Mouse (Mus musculus) frontal cortex, postnatal 10 days (tissue): ENCODE measurements around the gene Col25a1.
A peak's percentile ranks its signal among the peaks of the same experiment; 100 is the strongest.

ENCODE experiments used
- DNase-seq, 2 experiments: peaks; one replicate each; pipeline ENCODE4 v3.0.0; 2022; ENCODE audit warnings: low spot score in 2 of 2, mixed read lengths in 1 of 2

Gene Col25a1

DNA sequence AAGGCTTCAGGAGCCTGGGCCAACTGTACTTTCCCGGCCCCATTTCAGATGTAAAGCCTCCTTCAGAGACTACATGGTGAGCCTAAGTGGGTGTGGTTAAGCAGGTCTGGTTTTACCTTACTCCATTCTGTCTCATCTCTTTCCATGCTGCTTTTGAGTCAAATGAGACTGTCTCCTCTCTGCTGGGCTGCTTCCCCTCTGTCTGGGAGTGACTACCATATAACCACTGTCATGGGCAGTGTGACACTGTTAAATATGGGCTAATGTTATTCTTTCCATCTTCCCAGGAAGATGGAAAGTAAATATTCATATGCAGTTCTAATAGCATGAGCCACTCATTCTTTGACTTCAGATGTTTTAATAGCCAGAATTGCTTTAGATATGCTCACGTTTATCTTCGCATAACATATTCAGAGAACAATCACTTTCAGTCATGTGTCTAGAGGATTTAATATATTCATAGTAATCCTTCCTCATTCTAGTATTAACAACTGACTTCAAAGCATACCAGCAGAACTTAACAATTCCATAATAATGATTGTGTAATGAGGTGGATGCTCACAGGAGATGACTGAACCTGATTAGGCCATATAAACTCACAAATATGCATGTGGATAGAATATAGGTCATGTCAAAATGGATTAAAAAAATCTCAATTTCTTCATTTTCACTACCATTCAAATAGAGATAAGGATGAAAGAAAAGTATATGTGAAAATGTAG is 243.5 kb downstream of the Col25a1 start:
- DNase-seq, result no peak

DNA sequence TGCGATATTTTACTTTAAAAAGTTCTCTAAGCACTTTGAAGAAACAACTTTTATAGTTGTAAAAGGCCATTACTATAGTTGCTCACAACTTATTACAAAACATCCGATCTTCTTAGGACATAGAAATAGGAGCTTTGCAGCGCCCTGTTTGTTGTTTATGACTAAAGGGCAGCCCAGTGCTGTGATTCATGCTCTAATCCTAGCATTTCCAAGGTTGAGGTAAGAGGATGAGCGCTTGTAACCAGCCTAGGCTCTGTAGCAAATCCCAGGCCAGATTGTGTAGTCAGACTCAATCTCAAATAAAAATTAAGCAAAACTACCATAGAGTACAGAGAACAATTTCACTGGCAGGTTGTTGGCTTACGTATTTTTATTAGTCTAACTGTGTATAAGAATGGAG is 246.5 kb downstream of the Col25a1 start:
- no peak for DNase-seq

- no peak for DNase-seq
Observed at GRCm38 (mm10) chr3:130378626-130379025, 247.3 kb downstream of the Col25a1 start.

- DNase-seq, result no peak
Observed at GRCm38 (mm10) chr3:130380299-130380845, 249.1 kb downstream of the Col25a1 start.

DNA sequence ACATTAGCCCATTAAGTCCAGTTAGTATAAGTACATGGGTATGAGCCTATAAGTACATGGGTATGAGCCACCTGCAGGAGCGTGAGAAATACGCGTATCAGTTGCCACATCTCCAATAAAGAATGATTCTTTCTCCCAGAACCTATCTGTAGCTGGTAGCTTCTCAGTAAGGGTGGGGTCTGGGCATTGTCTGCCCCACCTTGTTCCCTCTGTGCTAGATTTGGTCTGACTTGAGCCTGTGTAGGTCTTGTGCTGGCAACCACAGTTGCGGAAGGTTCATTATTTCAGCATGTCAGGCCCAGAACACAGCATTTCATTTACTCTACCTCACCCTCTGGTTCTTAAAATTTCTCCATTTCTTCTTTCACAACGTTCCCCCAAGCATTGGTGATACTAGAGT is 250.4 kb downstream of the Col25a1 start:
- no peak for DNase-seq

DNA sequence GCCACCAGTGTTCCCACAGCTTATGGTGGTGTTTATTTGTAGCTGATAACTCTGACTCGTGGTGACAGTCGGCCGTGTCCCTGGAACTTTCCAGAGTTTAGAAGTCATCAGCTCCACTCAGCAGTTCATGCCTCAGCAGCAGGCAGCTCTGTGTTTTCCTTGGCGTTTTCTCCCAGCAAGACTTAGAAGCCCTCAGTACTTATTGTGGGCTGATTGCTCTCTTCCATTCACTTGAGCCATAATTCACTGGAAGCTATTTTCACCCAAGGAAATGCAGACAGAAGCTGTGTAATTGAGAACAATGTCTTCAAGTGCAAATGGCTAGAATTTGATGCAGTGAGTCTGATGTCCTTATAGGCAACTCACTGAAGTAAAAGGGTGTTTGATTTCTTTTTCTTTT is 254.6 kb downstream of the Col25a1 start:
- DNase-seq, result no peak

GRCm38 (mm10) chr3:130387156-130387555 is 255.9 kb downstream of the Col25a1 start:
- no peak for DNase-seq

- DNase-seq, result no peak
Observed at GRCm38 (mm10) chr3:130389261-130389975, 258.1 kb downstream of the Col25a1 start.

DNA sequence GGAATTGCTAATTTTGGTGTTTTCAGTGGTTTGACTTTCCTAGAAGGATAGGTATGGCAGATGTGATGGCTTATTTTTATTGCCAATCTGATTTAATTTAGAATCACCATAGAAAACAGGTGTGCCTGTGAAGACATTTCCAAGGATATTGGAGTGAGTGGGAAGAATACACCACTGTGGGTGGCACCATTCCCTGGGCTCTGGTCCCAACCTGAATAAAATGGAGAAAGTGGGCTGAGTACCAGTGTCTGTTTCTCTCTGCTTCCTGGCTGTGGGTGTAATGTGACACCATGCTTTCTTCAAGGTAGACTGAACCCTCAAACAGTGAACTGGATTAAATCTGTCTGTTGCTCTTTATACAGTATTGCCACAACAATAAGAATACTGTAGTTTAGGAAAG is 265.3 kb downstream of the Col25a1 start:
- no peak for DNase-seq

DNA sequence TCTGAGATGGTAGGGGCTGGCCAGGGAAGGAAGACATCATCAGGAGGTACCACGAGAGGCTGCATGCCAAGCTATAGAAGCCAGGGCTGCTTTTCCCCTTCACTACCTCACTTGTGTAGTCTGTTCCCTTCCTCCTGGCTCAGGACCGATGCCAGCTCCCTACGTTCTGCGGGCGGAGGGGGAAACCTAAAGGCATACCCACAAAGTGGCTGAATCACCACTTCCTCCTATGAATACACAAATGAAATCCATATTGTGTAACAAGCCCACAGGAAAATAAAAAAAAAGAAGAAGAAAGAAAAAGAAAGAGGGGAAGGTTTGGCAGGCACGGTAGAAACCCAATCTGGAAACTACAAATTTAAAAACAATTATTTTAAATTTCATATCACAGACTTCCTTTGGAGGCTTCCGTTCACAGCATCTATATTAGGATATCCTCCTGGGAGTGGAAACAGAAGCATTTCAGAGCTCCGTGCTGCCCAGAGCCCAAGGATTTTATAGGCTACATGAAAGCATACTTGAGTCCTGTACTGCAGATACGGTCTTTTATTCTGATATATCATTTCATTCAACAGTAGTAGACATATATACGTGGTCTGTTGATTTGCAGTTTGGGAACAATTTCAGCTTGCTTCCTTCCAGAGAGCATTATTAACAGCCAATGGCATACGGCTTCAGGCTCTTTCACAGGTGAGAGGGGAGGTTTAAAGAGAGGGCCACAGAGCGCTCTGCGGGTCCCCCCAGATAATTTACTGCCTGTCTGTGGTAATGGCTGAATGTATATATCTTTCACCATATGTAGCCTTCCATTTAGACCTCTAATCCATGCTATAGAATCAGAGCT is 269.6 kb downstream of the Col25a1 start:
- peak; percentile 15 to 16 for DNase-seq

DNA sequence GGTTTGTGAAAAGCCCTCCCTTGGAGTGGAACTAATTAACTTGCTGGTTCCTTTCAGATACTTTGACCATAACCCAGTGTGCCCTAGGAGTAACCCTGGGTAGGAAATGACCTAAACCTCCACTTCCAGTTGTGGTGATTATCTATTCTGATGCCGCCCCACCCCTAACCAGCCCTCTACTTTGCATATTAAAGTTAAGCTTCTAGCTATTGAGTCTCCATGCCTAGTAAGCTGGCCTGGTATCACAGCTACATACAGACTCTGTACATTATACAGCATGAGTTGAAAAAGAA is 270.2 kb downstream of the Col25a1 start:
- no peak for DNase-seq

- DNase-seq, result no peak
Observed at GRCm38 (mm10) chr3:130404525-130405409, 273.5 kb downstream of the Col25a1 start.

DNA sequence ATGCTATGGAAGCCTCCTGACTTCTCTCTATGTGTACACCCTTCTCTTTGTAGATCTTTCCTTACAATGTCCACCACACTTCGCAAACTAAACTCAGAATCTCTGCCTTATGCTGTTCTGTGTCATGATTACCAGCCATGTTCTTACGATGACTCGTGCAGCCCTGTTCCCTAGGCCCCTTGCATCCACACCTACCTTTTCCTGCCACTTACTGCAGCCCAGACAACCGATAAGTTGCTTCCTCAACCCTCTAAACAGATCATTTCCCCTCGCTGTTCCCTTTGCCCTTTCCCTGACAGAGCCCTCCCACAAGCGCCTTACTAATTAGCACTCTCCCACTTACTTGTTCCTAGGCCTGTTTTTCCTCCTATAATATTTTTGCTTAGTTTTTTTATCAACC is 275.9 kb downstream of the Col25a1 start:
- no peak for DNase-seq

- DNase-seq, result no peak
Observed at GRCm38 (mm10) chr3:130413239-130413638, 281.9 kb downstream of the Col25a1 start.

- no peak for DNase-seq
Observed at GRCm38 (mm10) chr3:130418951-130419350, 287.6 kb downstream of the Col25a1 start.

GRCm38 (mm10) chr3:130428796-130429195 is 297.5 kb downstream of the Col25a1 start:
- no peak for DNase-seq

DNA sequence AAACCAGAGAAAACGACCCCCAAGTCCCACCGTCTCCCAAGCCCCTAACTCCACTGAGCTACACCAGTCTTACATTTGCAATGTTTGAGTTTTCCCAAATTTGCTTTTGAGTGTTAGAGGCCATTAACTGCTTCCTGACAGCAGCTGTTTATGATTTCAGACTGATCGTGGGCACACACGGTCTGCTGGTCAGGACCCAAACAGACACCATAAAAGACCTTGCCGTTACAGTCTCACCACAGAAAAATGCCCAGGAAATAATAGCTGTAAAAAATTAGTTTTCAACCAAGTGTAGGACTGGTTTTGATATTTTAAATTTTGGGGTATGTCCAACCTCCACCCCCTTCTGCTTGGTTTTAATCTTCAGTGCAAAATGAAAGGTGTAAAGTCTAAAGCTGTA is 298.8 kb downstream of the Col25a1 start:
- DNase-seq, result no peak

DNA sequence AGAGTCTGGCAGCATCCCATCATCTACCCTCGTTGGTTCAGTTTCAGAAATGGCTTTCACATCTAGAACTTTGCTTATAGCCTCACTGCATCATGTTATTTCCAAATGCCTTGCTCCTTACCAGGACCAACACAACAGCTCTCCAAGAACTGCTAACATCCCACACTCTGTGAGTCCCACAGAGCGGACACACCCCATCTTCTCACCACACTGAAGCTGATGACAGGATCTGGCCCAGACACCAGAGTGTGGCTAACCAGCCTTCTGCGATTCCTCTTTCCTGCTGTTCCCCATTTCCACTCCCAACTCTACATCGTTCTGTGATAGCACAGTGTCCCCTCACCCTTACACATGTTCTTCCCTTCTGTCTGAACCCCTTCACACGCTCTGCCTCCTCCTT is 301.5 kb downstream of the Col25a1 start:
- no peak for DNase-seq

DNA sequence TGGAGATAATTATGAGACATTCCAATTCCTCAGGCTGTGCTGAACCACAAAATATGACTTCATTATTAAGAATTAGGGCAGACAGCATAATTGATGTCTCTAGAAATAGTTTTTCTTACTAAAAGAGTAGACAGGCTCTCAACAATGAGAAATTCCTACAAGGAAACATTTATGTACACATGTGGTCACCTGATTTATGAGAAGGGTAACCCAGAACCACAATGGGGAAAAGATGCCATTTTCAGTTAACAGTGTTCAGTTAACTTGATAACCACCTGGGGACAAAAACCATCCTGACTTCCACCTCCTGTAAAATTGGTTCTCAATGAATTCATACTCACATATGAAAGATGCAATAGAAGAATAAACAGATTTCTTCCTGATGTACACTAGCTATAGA is 305.7 kb downstream of the Col25a1 start:
- DNase-seq, result no peak

DNA sequence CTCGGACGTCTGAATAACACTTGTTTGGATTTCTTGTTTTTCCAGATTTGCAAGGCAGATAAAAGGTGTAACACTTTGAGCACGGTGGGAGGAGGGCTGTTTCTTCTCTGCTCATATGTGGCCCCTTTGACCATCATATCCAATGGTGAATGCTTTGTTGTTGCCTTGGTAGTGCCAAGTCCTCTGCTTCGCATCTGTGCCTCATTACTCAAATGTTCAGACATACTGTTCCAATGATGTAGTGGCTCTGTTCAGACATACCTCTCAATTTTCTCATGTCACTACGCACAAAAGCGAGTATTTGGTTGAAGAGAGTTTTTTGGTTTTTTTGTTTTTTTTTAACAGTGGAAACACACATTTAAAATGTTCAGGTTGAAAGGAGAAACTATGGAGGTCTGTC is 308.5 kb downstream of the Col25a1 start:
- DNase-seq, result no peak

DNA sequence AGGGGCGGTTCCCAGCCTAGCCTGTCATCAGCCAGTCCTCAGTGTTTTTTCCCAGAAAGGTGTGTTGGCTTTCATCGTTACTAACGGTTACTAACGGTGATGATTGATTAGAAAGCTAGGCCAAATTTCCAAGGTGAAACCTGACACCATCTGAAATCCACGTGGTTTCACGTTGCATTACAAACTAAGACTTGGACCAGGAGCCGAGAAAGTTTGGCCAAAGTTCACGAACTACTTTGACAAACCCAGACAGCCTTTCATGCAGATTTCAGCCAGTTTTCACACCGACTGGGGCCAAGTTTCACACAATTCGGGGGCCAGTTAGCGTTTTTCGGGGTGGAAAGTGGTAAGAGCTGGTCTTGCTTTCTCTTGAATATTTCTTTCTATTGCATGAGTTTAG is 309.4 kb downstream of the Col25a1 start:
- DNase-seq, result no peak
